Mouse (Mus musculus): ENCODE measurements at regions not wholly inside any gene's neighbourhood (a gene's known extent, or its start where the extent isn't known, plus 50 kb on each side); places are given as distances from the start of the nearest gene placed in this dataset.

GRCm38 (mm10) chr15:27132761-27133160 lies 237.4 kb upstream of the Fbxl7 start:
- no peak overlapping the region for H3K4me3 ChIP-seq (ENCODE audit: low read depth, low read length)
- DNase-seq (ENCODE audit: low spot score), result no peak
- no peaks in the 10 kb centered on the region for H3K27me3 ChIP-seq (ENCODE audit: control insufficient read depth, insufficient read depth, low read length)
- no peak overlapping the region for H3K4me2 ChIP-seq (ENCODE audit: low read depth, low read length)
- H3K27ac ChIP-seq (ENCODE audit: low read depth), result no peak overlapping the region
- 68% methylated on average over 2 of the region's 2 CpGs for WGBS
- H3K9me3 ChIP-seq (replicated peaks; ENCODE audit: control insufficient read depth, low read length), result no peaks in the 10 kb centered on the region
- H3K4me1 ChIP-seq (ENCODE audit: control insufficient read depth, insufficient read depth), result no peaks in the 10 kb centered on the region
- TF ChIP-seq EP300 (IDR thresholded peaks at IDR 0.05; ENCODE audit: low read depth) (no peak), CTCF (IDR thresholded peaks at IDR 0.05; ENCODE audit: low read depth) (no peak)
- no peak overlapping the region for H3K9ac ChIP-seq (replicated peaks; ENCODE audit: low read depth, low read length)
- no peak for ATAC-seq (ENCODE audit: insufficient read depth, low read depth)
- H3K36me3 ChIP-seq (replicated peaks; ENCODE audit: control insufficient read depth, insufficient read depth, low read length), result no peaks in the 10 kb centered on the region

- ATAC-seq (ENCODE audit: insufficient read depth, low read depth), result no peak
These were observed 242.2 kb upstream of the Fbxl7 start for GRCm38 (mm10) chr15:27137580-27137979.

GRCm38 (mm10) chr15:27145860-27146259 lies 250.5 kb upstream of the Fbxl7 start:
- ATAC-seq (ENCODE audit: insufficient read depth, low read depth), result no peak
- no peak overlapping the region for H3K27ac ChIP-seq (ENCODE audit: low read depth)
- no peak overlapping the region for H3K4me2 ChIP-seq (ENCODE audit: low read depth, low read length)
- H3K4me3 ChIP-seq (ENCODE audit: low read depth, low read length), result no peak overlapping the region
- no peaks in the 10 kb centered on the region for H3K36me3 ChIP-seq (replicated peaks; ENCODE audit: control insufficient read depth, insufficient read depth, low read length)
- H3K9ac ChIP-seq (replicated peaks; ENCODE audit: low read depth, low read length), result no peak overlapping the region
- no peaks in the 10 kb centered on the region for H3K9me3 ChIP-seq (replicated peaks; ENCODE audit: control insufficient read depth, low read length)
- no peak for DNase-seq (ENCODE audit: low spot score)
- no peaks in the 10 kb centered on the region for H3K27me3 ChIP-seq (ENCODE audit: control insufficient read depth, insufficient read depth, low read length)
- H3K4me1 ChIP-seq (ENCODE audit: control insufficient read depth, insufficient read depth), result no peaks in the 10 kb centered on the region
- WGBS, result 65% methylated on average over 6 of the region's 6 CpGs
- TF ChIP-seq EP300 (IDR thresholded peaks at IDR 0.05; ENCODE audit: low read depth) (no peak), CTCF (IDR thresholded peaks at IDR 0.05; ENCODE audit: low read depth) (no peak)

More at GRCm38 (mm10) chr15:27137580-27137979, 242.2 kb upstream of the Fbxl7 start:
- H3K27ac ChIP-seq (ENCODE audit: low read depth), result no peak overlapping the region
- no peak for TF ChIP-seq EP300 (IDR thresholded peaks at IDR 0.05; ENCODE audit: low read depth)
- TF ChIP-seq CTCF (IDR thresholded peaks at IDR 0.05; ENCODE audit: low read depth), result no peak
- no peak overlapping the region for H3K9ac ChIP-seq (replicated peaks; ENCODE audit: low read depth, low read length)
- WGBS, result 88% methylated on average over 5 of the region's 5 CpGs
- H3K9me3 ChIP-seq (replicated peaks; ENCODE audit: control insufficient read depth, low read length), result no peaks in the 10 kb centered on the region
- no peaks in the 10 kb centered on the region for H3K36me3 ChIP-seq (replicated peaks; ENCODE audit: control insufficient read depth, insufficient read depth, low read length)
- DNase-seq (ENCODE audit: low spot score), result no peak
- no peaks in the 10 kb centered on the region for H3K4me1 ChIP-seq (ENCODE audit: control insufficient read depth, insufficient read depth)
- H3K27me3 ChIP-seq (ENCODE audit: control insufficient read depth, insufficient read depth, low read length), result no peaks in the 10 kb centered on the region
- H3K4me3 ChIP-seq (ENCODE audit: low read depth, low read length), result no peak overlapping the region
- H3K4me2 ChIP-seq (ENCODE audit: low read depth, low read length), result no peak overlapping the region

GRCm38 (mm10) chr15:27160986-27161385 lies 265.6 kb upstream of the Fbxl7 start:
- H3K4me2 ChIP-seq (ENCODE audit: low read depth, low read length), result no peak overlapping the region

GRCm38 (mm10) chr15:27167484-27167883 lies 272.1 kb upstream of the Fbxl7 start:
- Histone ChIP-seq H3K4me3 (ENCODE audit: low read depth, low read length) (no peak overlapping the region), H3K27ac (ENCODE audit: low read depth) (no peak overlapping the region), H3K9ac (replicated peaks; ENCODE audit: low read depth, low read length) (no peak overlapping the region), H3K4me1 (ENCODE audit: control insufficient read depth, insufficient read depth) (no peaks in the 10 kb centered on the region), H3K9me3 (replicated peaks; ENCODE audit: control insufficient read depth, low read length) (no peaks in the 10 kb centered on the region), H3K27me3 (ENCODE audit: control insufficient read depth, insufficient read depth, low read length) (no peaks in the 10 kb centered on the region), H3K4me2 (ENCODE audit: low read depth, low read length) (no peak overlapping the region), H3K36me3 (replicated peaks; ENCODE audit: control insufficient read depth, insufficient read depth, low read length) (no peaks in the 10 kb centered on the region)
- ATAC-seq (ENCODE audit: insufficient read depth, low read depth), result no peak
- DNase-seq (ENCODE audit: low spot score), result no peak
- TF ChIP-seq EP300 (IDR thresholded peaks at IDR 0.05; ENCODE audit: low read depth), result no peak
- no peak for TF ChIP-seq CTCF (IDR thresholded peaks at IDR 0.05; ENCODE audit: low read depth)
- 58% methylated on average over 1 of the region's 1 CpGs for WGBS

More at GRCm38 (mm10) chr15:27160986-27161385, 265.6 kb upstream of the Fbxl7 start:
- H3K27ac ChIP-seq (ENCODE audit: low read depth), result no peak overlapping the region
- H3K9ac ChIP-seq (replicated peaks; ENCODE audit: low read depth, low read length), result no peak overlapping the region
- WGBS, result 51% methylated on average over 5 of the region's 5 CpGs
- no peaks in the 10 kb centered on the region for H3K4me1 ChIP-seq (ENCODE audit: control insufficient read depth, insufficient read depth)
- DNase-seq (ENCODE audit: low spot score), result peak; percentile 6
- TF ChIP-seq EP300 (IDR thresholded peaks at IDR 0.05; ENCODE audit: low read depth), result no peak
- TF ChIP-seq CTCF (IDR thresholded peaks at IDR 0.05; ENCODE audit: low read depth), result no peak
- no peaks in the 10 kb centered on the region for H3K27me3 ChIP-seq (ENCODE audit: control insufficient read depth, insufficient read depth, low read length)
- ATAC-seq (ENCODE audit: insufficient read depth, low read depth), result no peak
- no peaks in the 10 kb centered on the region for H3K36me3 ChIP-seq (replicated peaks; ENCODE audit: control insufficient read depth, insufficient read depth, low read length)
- H3K4me3 ChIP-seq (ENCODE audit: low read depth, low read length), result no peak overlapping the region
- no peaks in the 10 kb centered on the region for H3K9me3 ChIP-seq (replicated peaks; ENCODE audit: control insufficient read depth, low read length)

GRCm38 (mm10) chr15:27169846-27170245 lies 274.5 kb upstream of the Fbxl7 start:
- WGBS, result 78% methylated on average over 7 of the region's 7 CpGs
- Histone ChIP-seq H3K4me1 (ENCODE audit: control insufficient read depth, insufficient read depth) (no peaks in the 10 kb centered on the region), H3K9ac (replicated peaks; ENCODE audit: low read depth, low read length) (no peak overlapping the region), H3K9me3 (replicated peaks; ENCODE audit: control insufficient read depth, low read length) (no peaks in the 10 kb centered on the region), H3K27ac (ENCODE audit: low read depth) (no peak overlapping the region), H3K4me3 (ENCODE audit: low read depth, low read length) (no peak overlapping the region), H3K4me2 (ENCODE audit: low read depth, low read length) (no peak overlapping the region), H3K36me3 (replicated peaks; ENCODE audit: control insufficient read depth, insufficient read depth, low read length) (no peaks in the 10 kb centered on the region), H3K27me3 (ENCODE audit: control insufficient read depth, insufficient read depth, low read length) (no peaks in the 10 kb centered on the region)
- TF ChIP-seq CTCF (IDR thresholded peaks at IDR 0.05; ENCODE audit: low read depth) (no peak), EP300 (IDR thresholded peaks at IDR 0.05; ENCODE audit: low read depth) (no peak)
- no peak for DNase-seq (ENCODE audit: low spot score)
- ATAC-seq (ENCODE audit: insufficient read depth, low read depth), result no peak

All from heart, postnatal 0 days (tissue).